Mouse (Mus musculus): ENCODE data around the gene Cryzl2. TPM values are rescaled to one million over a fixed set of nuclear protein-coding genes. Genes with fewer than 3 reads are reported as not detected.

Gene Cryzl2
- polyA plus RNA-seq, 1 experiment from 2014 or later: 30.5 TPM

GRCm38 (mm10) chr1:157452759-157453549, 5.4 kb upstream of the Cryzl2 start:
- Histone ChIP-seq H3K4me1 (replicated peaks) (peaks cover 26% of the 10 kb centered on the region), H3K4me2 (no peak overlapping the region), H3K4me3 (no peak overlapping the region), H3K27ac (no peak overlapping the region), H3K9ac (no peak overlapping the region), H3K9me3 (replicated peaks) (no peaks in the 10 kb centered on the region), H3K27me3 (no peaks in the 10 kb centered on the region), H3K36me3 (no peaks in the 10 kb centered on the region)
- ATAC-seq (replicated peaks; ENCODE audit: insufficient number of reproducible peaks, insufficient read depth, low FRiP score, low read depth): no peak
- 75% methylated on average over 5 of the region's 5 CpGs for WGBS

- Histone ChIP-seq H3K9ac (no peak overlapping the region), H3K4me1 (replicated peaks) (peaks cover 16% of the 10 kb centered on the region), H3K4me3 (no peak overlapping the region), H3K9me3 (replicated peaks) (no peaks in the 10 kb centered on the region), H3K36me3 (no peaks in the 10 kb centered on the region), H3K27me3 (no peaks in the 10 kb centered on the region), H3K27ac (no peak overlapping the region), H3K4me2 (no peak overlapping the region)
- ATAC-seq (replicated peaks; ENCODE audit: insufficient number of reproducible peaks, insufficient read depth, low FRiP score, low read depth): no peak
- WGBS: 68% methylated on average over 6 of the region's 6 CpGs
Measured at GRCm38 (mm10) chr1:157454876-157455275, 3.5 kb upstream of the Cryzl2 start.

- ATAC-seq (replicated peaks; ENCODE audit: insufficient number of reproducible peaks, insufficient read depth, low FRiP score, low read depth): no peak
- H3K4me2 ChIP-seq: no peak overlapping the region
Measured at GRCm38 (mm10) chr1:157457789-157458188, 588 bp upstream of the Cryzl2 start.

GRCm38 (mm10) chr1:157459904-157460303, 1.5 kb downstream of the Cryzl2 start:
- no peak for ATAC-seq (replicated peaks; ENCODE audit: insufficient number of reproducible peaks, insufficient read depth, low FRiP score, low read depth)
- H3K27me3 ChIP-seq: no peaks in the 10 kb centered on the region

More at GRCm38 (mm10) chr1:157457789-157458188, 588 bp upstream of the Cryzl2 start:
- 89% methylated on average over 3 of the region's 3 CpGs for WGBS
- Histone ChIP-seq H3K4me3 (no peak overlapping the region), H3K36me3 (no peaks in the 10 kb centered on the region), H3K4me1 (replicated peaks) (peaks cover 6% of the 10 kb centered on the region), H3K9ac (no peak overlapping the region), H3K9me3 (replicated peaks) (no peaks in the 10 kb centered on the region), H3K27ac (no peak overlapping the region), H3K27me3 (no peaks in the 10 kb centered on the region)

GRCm38 (mm10) chr1:157461276-157461675, 2.9 kb downstream of the Cryzl2 start:
- no peak for ATAC-seq (replicated peaks; ENCODE audit: insufficient number of reproducible peaks, insufficient read depth, low FRiP score, low read depth)
- Histone ChIP-seq H3K9me3 (replicated peaks) (no peaks in the 10 kb centered on the region), H3K4me2 (no peak overlapping the region), H3K4me1 (replicated peaks) (peaks cover 6% of the 10 kb centered on the region), H3K9ac (no peak overlapping the region), H3K27me3 (no peaks in the 10 kb centered on the region), H3K36me3 (no peaks in the 10 kb centered on the region), H3K27ac (no peak overlapping the region), H3K4me3 (no peak overlapping the region)
- whole genome bisulfite sequencing: 96% methylated on average over 5 of the region's 5 CpGs

More at GRCm38 (mm10) chr1:157459904-157460303, 1.5 kb downstream of the Cryzl2 start:
- peaks cover 6% of the 10 kb centered on the region for H3K4me1 ChIP-seq (replicated peaks)
- no peak overlapping the region for H3K27ac ChIP-seq
- 88% methylated on average over 5 of the region's 5 CpGs for WGBS
- H3K4me2 ChIP-seq: no peak overlapping the region
- H3K36me3 ChIP-seq: no peaks in the 10 kb centered on the region
- H3K4me3 ChIP-seq: no peak overlapping the region
- no peaks in the 10 kb centered on the region for H3K9me3 ChIP-seq (replicated peaks)
- no peak overlapping the region for H3K9ac ChIP-seq

GRCm38 (mm10) chr1:157462336-157462735, 4.0 kb downstream of the Cryzl2 start:
- no peak overlapping the region for H3K9ac ChIP-seq
- H3K27ac ChIP-seq: no peak overlapping the region
- peaks cover 6% of the 10 kb centered on the region for H3K4me1 ChIP-seq (replicated peaks)
- H3K4me2 ChIP-seq: no peak overlapping the region
- WGBS: 68% methylated on average over 3 of the region's 3 CpGs
- H3K4me3 ChIP-seq: no peak overlapping the region
- H3K36me3 ChIP-seq: no peaks in the 10 kb centered on the region; the same call in 1 of the 2 replicates
- no peaks in the 10 kb centered on the region for H3K9me3 ChIP-seq (replicated peaks)
- no peaks in the 10 kb centered on the region for H3K27me3 ChIP-seq
- no peak for ATAC-seq (replicated peaks; ENCODE audit: insufficient number of reproducible peaks, insufficient read depth, low FRiP score, low read depth)

GRCm38 (mm10) chr1:157465194-157465593, 6.8 kb downstream of the Cryzl2 start:
- no peak overlapping the region for H3K4me3 ChIP-seq
- no peak for ATAC-seq (replicated peaks; ENCODE audit: insufficient number of reproducible peaks, insufficient read depth, low FRiP score, low read depth)
- no peaks in the 10 kb centered on the region; the same call in 1 of the 2 replicates for H3K36me3 ChIP-seq
- H3K4me1 ChIP-seq (replicated peaks): no peaks in the 10 kb centered on the region
- WGBS: 81% methylated on average over 3 of the region's 3 CpGs
- no peaks in the 10 kb centered on the region for H3K9me3 ChIP-seq (replicated peaks)
- H3K4me2 ChIP-seq: no peak overlapping the region
- no peaks in the 10 kb centered on the region for H3K27me3 ChIP-seq
- no peak overlapping the region for H3K27ac ChIP-seq
- H3K9ac ChIP-seq: no peak overlapping the region

GRCm38 (mm10) chr1:157467866-157468265, 9.5 kb downstream of the Cryzl2 start:
- no peaks in the 10 kb centered on the region for H3K9me3 ChIP-seq (replicated peaks)
- no peaks in the 10 kb centered on the region for H3K4me1 ChIP-seq (replicated peaks)
- no peak for ATAC-seq (replicated peaks; ENCODE audit: insufficient number of reproducible peaks, insufficient read depth, low FRiP score, low read depth)
- H3K9ac ChIP-seq: no peak overlapping the region
- WGBS: 91% methylated on average over 8 of the region's 8 CpGs
- H3K27me3 ChIP-seq: no peaks in the 10 kb centered on the region
- no peak overlapping the region for H3K4me2 ChIP-seq
- peaks cover 4% of the 10 kb centered on the region; the same call in 1 of the 2 replicates for H3K36me3 ChIP-seq
- H3K27ac ChIP-seq: no peak overlapping the region
- no peak overlapping the region for H3K4me3 ChIP-seq

GRCm38 (mm10) chr1:157470761-157471386, 12.5 kb downstream of the Cryzl2 start:
- H3K9ac ChIP-seq: no peak overlapping the region
- no peak for ATAC-seq (replicated peaks; ENCODE audit: insufficient number of reproducible peaks, insufficient read depth, low FRiP score, low read depth)
- no peak overlapping the region for H3K27ac ChIP-seq
- no peaks in the 10 kb centered on the region for H3K9me3 ChIP-seq (replicated peaks)
- 0 out of 2 replicates have a peak, but pooled peaks cover 3% of the 10 kb centered on the region for H3K4me1 ChIP-seq (replicated peaks)
- H3K4me2 ChIP-seq: no peak overlapping the region
- peaks cover 4% of the 10 kb centered on the region; the same call in 1 of the 2 replicates for H3K36me3 ChIP-seq
- no peaks in the 10 kb centered on the region for H3K27me3 ChIP-seq
- WGBS: 81% methylated on average over 9 of the region's 9 CpGs
- H3K4me3 ChIP-seq: no peak overlapping the region

GRCm38 (mm10) chr1:157472716-157473115, 14.3 kb downstream of the Cryzl2 start:
- H3K4me1 ChIP-seq (replicated peaks): 0 out of 2 replicates have a peak, but pooled peaks cover 3% of the 10 kb centered on the region
- H3K9ac ChIP-seq: no peak overlapping the region
- no peaks in the 10 kb centered on the region for H3K27me3 ChIP-seq
- no peak overlapping the region for H3K4me2 ChIP-seq
- H3K36me3 ChIP-seq: peaks cover 4% of the 10 kb centered on the region; the same call in 1 of the 2 replicates
- no peaks in the 10 kb centered on the region for H3K9me3 ChIP-seq (replicated peaks)
- H3K4me3 ChIP-seq: no peak overlapping the region
- no peak for ATAC-seq (replicated peaks; ENCODE audit: insufficient number of reproducible peaks, insufficient read depth, low FRiP score, low read depth)
- WGBS: 84% methylated on average over 7 of the region's 7 CpGs
- H3K27ac ChIP-seq: no peak overlapping the region

GRCm38 (mm10) chr1:157474865-157475264, 16.5 kb downstream of the Cryzl2 start:
- no peak for ATAC-seq (replicated peaks; ENCODE audit: insufficient number of reproducible peaks, insufficient read depth, low FRiP score, low read depth)
- H3K36me3 ChIP-seq: peaks cover 9% of the 10 kb centered on the region; the same call in 1 of the 2 replicates
- no peak overlapping the region for H3K4me3 ChIP-seq
- WGBS: 80% methylated on average over 8 of the region's 8 CpGs
- no peak overlapping the region for H3K27ac ChIP-seq
- H3K27me3 ChIP-seq: no peaks in the 10 kb centered on the region
- no peaks in the 10 kb centered on the region for H3K9me3 ChIP-seq (replicated peaks)
- H3K9ac ChIP-seq: no peak overlapping the region
- 0 out of 2 replicates have a peak, but pooled peaks cover 3% of the 10 kb centered on the region for H3K4me1 ChIP-seq (replicated peaks)
- no peak overlapping the region for H3K4me2 ChIP-seq
